9 mouse cellular contexts compared by ENCODE assay signal in the genomic region with DNA sequence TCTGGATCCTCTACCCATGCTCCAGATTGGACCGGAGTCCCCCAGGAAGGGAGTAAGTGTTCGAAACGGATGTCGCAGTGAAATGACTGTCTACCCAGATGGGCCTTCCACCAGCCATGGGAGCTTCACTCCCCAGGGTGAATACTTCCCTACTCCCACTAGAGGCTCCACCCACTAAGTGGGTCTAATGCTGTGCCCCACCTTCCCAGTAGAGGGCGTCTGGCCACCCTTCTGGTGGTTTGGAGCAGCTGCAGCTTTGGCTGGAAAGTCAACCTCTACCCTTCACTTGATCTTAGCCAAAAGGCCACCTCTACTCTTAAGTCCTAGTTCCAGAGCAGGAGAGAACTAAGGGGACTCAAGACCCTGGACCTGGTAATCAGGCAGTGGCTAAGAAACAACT. TPM values are rescaled to one million over a fixed set of nuclear protein-coding genes. Genes with fewer than 3 reads are reported as not detected.
DNase-seq lines count a peak whose midpoint lies in the region; ATAC-seq and TF ChIP-seq lines count a peak whose summit lies in the region.
"Had no signal": no experiment of that assay in that cellular context is flagged by ENCODE, and none has a peak within 500 bp of the region (broad histone marks: within the 10 kb centered on the region; RNA-seq: fewer than 3 reads in every experiment).

No protein-coding gene starts in this region.

- TF ChIP-seq POLR2A in small intestine, adult 2 months (IDR thresholded peaks at IDR 0.05; ENCODE audit: low read depth, low read length) = no peak

- 59% methylated on average over 5 of the region's 5 CpGs for WGBS in liver, embryonic 15.5 days (ENCODE audit: insufficient replicate concordance)
- 72% methylated on average over 5 of the region's 5 CpGs for WGBS in small intestine, adult 2 months

- no peaks in the 10 kb centered on the region for H3K9me3 ChIP-seq in G1E (replicated peaks)
- no peaks in the 10 kb centered on the region for H3K9me3 ChIP-seq in liver, embryonic 15.5 days (replicated peaks)

- peak; percentile 35; the same call in 1 of the 2 replicates for ATAC-seq in G1E (ENCODE audit: extremely low read depth, insufficient number of reproducible peaks, low FRiP score, poor library complexity, severe bottlenecking)
- peak; percentile 24; the same call in 1 of the 2 replicates for ATAC-seq in liver, embryonic 15.5 days (ENCODE audit: insufficient read depth)
- ATAC-seq in activated CD4-positive, CD25-positive, alpha-beta regulatory T cell, adult 4 months = no peak

- peak; percentile 46; the same call in 1 of the 2 replicates for TF ChIP-seq CTCF in G1E (IDR thresholded peaks at IDR 0.05; ENCODE audit: low read depth, low read length)
- TF ChIP-seq CTCF in small intestine, adult 2 months (IDR thresholded peaks at IDR 0.05; ENCODE audit: extremely low read depth, insufficient read length, insufficient replicate concordance, low read depth, low read length) = peak; percentile 63; the same call in 1 of the 2 replicates

- no peaks in the 10 kb centered on the region for H3K27me3 ChIP-seq in G1E (ENCODE audit: insufficient read depth, low read length)
- H3K27me3 ChIP-seq in liver, embryonic 15.5 days = no peaks in the 10 kb centered on the region
- no peaks in the 10 kb centered on the region for H3K27me3 ChIP-seq in small intestine, adult 2 months (ENCODE audit: control insufficient read depth, insufficient read depth, low read length)

- no peaks in the 10 kb centered on the region for H3K36me3 ChIP-seq in G1E (replicated peaks)
- no peaks in the 10 kb centered on the region for H3K36me3 ChIP-seq in liver, embryonic 15.5 days (replicated peaks)
- H3K36me3 ChIP-seq in small intestine, adult 2 months (ENCODE audit: control insufficient read depth, insufficient read depth, low read length) = no peaks in the 10 kb centered on the region

- no peak overlapping the region for H3K4me3 ChIP-seq in G1E (ENCODE audit: low read depth, low read length)
- no peak overlapping the region for H3K4me3 ChIP-seq in liver, embryonic 15.5 days (replicated peaks)
- no peak overlapping the region for H3K4me3 ChIP-seq in small intestine, adult 2 months (ENCODE audit: low read depth, low read length)

- DNase-seq in layer of hippocampus, postnatal 10 days (ENCODE audit: low spot score in 2 of 2) = peak; percentile 50 to 51
- no peak for DNase-seq in layer of hippocampus, adult 18-20 months (ENCODE audit: low spot score in 2 of 2)
- DNase-seq in G1E (ENCODE audit: low spot score) = peak; percentile 15
- DNase-seq in adrenal gland, postnatal 36 days = peak; percentile 80 to 83
- DNase-seq in gastrocnemius, postnatal 10 days = peak; percentile 54

- no peak overlapping the region for H3K27ac ChIP-seq in liver, embryonic 15.5 days (replicated peaks)
- no peak overlapping the region for H3K27ac ChIP-seq in small intestine, adult 2 months (ENCODE audit: insufficient read depth, low read depth, low read length)

- H3K4me2 ChIP-seq in liver, embryonic 15.5 days = no peak overlapping the region

- peaks cover 8% of the 10 kb centered on the region for H3K4me1 ChIP-seq in G1E (ENCODE audit: insufficient read depth, low read depth, low read length)
- H3K4me1 ChIP-seq in liver, embryonic 15.5 days (replicated peaks) = peaks cover 12% of the 10 kb centered on the region
- H3K4me1 ChIP-seq in small intestine, adult 2 months (ENCODE audit: control insufficient read depth, insufficient read depth, insufficient read length, low read length) = no peaks in the 10 kb centered on the region

- H3K9ac ChIP-seq in liver, embryonic 15.5 days = no peak overlapping the region

RNA-seq across cellular contexts. Expression of a gene that starts 12.8 kb away (rescaled TPM):
- 1 to 10 TPM; 6.0 to 7.5 TPM for total RNA-seq in layer of hippocampus, postnatal 10 days (2021)
- 1 to 10 TPM; 2.9 to 3.3 TPM for total RNA-seq in layer of hippocampus, adult 18-20 months (2021)
- total RNA-seq in G1E (2014; fragmentation: Nextera tagmentation) (not detected in 2 replicates), G1E (2017) (under 0.01 and 0.05 TPM in 2 replicates)
- polyA plus RNA-seq in G1E (2012) = not detected in 2 replicates
- 1 to 10 TPM; 1.1 to 1.6 TPM for total RNA-seq in adrenal gland, postnatal 36 days (2021)
- total RNA-seq in gastrocnemius, postnatal 10 days (2021) = under 1 TPM; 0.50 to 0.52 TPM
- 0.05 and 0.08 TPM in 2 replicates for polyA plus RNA-seq in liver, embryonic 15.5 days (2015; fragmentation: Nextera tagmentation; extraction: Ambion mirVana)
- polyA plus RNA-seq in small intestine, adult 2 months (2012; rRNA removed) = 0.05 and 0.23 TPM in 2 replicates
- polyA plus RNA-seq in activated CD4-positive, CD25-positive, alpha-beta regulatory T cell, adult 4 months (2017; shearing (Covaris generic)) = not detected

RNA-seq across cellular contexts. Expression of a gene that starts 30.8 kb away (rescaled TPM):
- 1 to 10 TPM; 1.7 to 1.8 TPM for total RNA-seq in layer of hippocampus, postnatal 10 days (2021)
- total RNA-seq in layer of hippocampus, adult 18-20 months (2021) = under 1 TPM; 0.30 to 0.32 TPM
- total RNA-seq in G1E (2014; fragmentation: Nextera tagmentation) (not detected in 2 replicates), G1E (2017) (0.11 TPM in 1 of 2 replicates, not detected in the other)
- polyA plus RNA-seq in G1E (2012) = not detected in 2 replicates
- total RNA-seq in adrenal gland, postnatal 36 days (2021) = under 1 TPM; 0.20 TPM
- total RNA-seq in gastrocnemius, postnatal 10 days (2021) = 1 to 10 TPM in 1 of 2 experiments, under 1 TPM in 1; 0.89 to 1.6 TPM
- 0.43 and 0.44 TPM in 2 replicates for polyA plus RNA-seq in liver, embryonic 15.5 days (2015; fragmentation: Nextera tagmentation; extraction: Ambion mirVana)
- polyA plus RNA-seq in small intestine, adult 2 months (2012; rRNA removed) = 3.1 and 3.2 TPM in 2 replicates
- under 1 TPM in 1 of 2 experiments, not detected in 1; 0.19 TPM for polyA plus RNA-seq in activated CD4-positive, CD25-positive, alpha-beta regulatory T cell, adult 4 months (2017; shearing (Covaris generic))

RNA-seq across cellular contexts. Expression of a gene that starts 36.3 kb away (rescaled TPM):
- total RNA-seq in layer of hippocampus, postnatal 10 days (2021) = under 1 TPM; 0.09 to 0.18 TPM
- not detected for total RNA-seq in layer of hippocampus, adult 18-20 months (2021)
- total RNA-seq in G1E (2014; fragmentation: Nextera tagmentation) = not detected in 2 replicates
- 0.06 and 0.11 TPM in 2 replicates for total RNA-seq in G1E (2017)
- polyA plus RNA-seq in G1E (2012) = not detected in 2 replicates
- total RNA-seq in adrenal gland, postnatal 36 days (2021) = under 1 TPM; 0.13 to 0.20 TPM
- total RNA-seq in gastrocnemius, postnatal 10 days (2021) = under 1 TPM; 0.16 TPM
- polyA plus RNA-seq in liver, embryonic 15.5 days (2015; fragmentation: Nextera tagmentation; extraction: Ambion mirVana) = 0.02 TPM in 1 of 2 replicates, not detected in the other
- 0.14 and 0.91 TPM in 2 replicates for polyA plus RNA-seq in small intestine, adult 2 months (2012; rRNA removed)
- polyA plus RNA-seq in activated CD4-positive, CD25-positive, alpha-beta regulatory T cell, adult 4 months (2017; shearing (Covaris generic)) = not detected
- total RNA-seq: left cerebral cortex, postnatal 10 days had no signal

Comparison
In these comparisons a context has a peak if more than half of its experiments do, and no peak if none do; other contexts are left out.
1. DNase-seq: peak in layer of hippocampus, postnatal 10 days (2 of 2), G1E (single experiment), adrenal gland, postnatal 36 days (2 of 2) and gastrocnemius, postnatal 10 days (single experiment); none in layer of hippocampus, adult 18-20 months (0 of 2).